Mouse (Mus musculus): Measurements from ENCODE around the gene Scaf11. TPM values are rescaled to one million over a fixed set of nuclear protein-coding genes. Genes with fewer than 3 reads are reported as not detected.
"Not testable (repeated sequence)": the region's sequence is repeated elsewhere in the genome, so short reads cannot be mapped to it uniquely, and the experiment has no call there.

Scaf11 gene
- total RNA-seq (2014; rRNA removed) (25.2 and 27.2 TPM in 2 replicates), polyA plus RNA-seq (2015; fragmentation: Nextera tagmentation; extraction: Ambion mirVana) (46.1 and 48.4 TPM in 2 replicates)

GRCm38 (mm10) chr15:96460730-96461540 lies at the start of gene Scaf11:
Scaf11 (minus strand) TSS chr15:96460843.
- H3K4me3 ChIP-seq (ENCODE audit: low read length), result peak within 1 kb of the TSS; percentile 89
- peak within 1 kb of the TSS; percentile 93 for H3K4me2 ChIP-seq (ENCODE audit: low read depth, low read length)
- TF ChIP-seq CTCF (IDR thresholded peaks at IDR 0.05; ENCODE audit: low read depth), result peak; percentile 42
- peak within 1 kb of the TSS; percentile 96 for H3K27ac ChIP-seq
- peak; percentile 99 for DNase-seq (ENCODE audit: low spot score)
- WGBS, result under 1% methylated on average over 59 of the region's 96 CpGs
- peak; percentile 97 for ATAC-seq
- peak within 1 kb of the TSS; percentile 92 for H3K9ac ChIP-seq (replicated peaks; ENCODE audit: low read length)
- no peaks in the 10 kb centered on the region for H3K4me1 ChIP-seq (ENCODE audit: insufficient read depth, low read length)
- no peaks in the 10 kb centered on the region for H3K27me3 ChIP-seq (ENCODE audit: insufficient read depth, low read length)
- no peaks in the 10 kb centered on the region for H3K36me3 ChIP-seq (ENCODE audit: insufficient read depth, low read length)
- no peaks in the 10 kb centered on the region for H3K9me3 ChIP-seq (ENCODE audit: low read length)

DNA sequence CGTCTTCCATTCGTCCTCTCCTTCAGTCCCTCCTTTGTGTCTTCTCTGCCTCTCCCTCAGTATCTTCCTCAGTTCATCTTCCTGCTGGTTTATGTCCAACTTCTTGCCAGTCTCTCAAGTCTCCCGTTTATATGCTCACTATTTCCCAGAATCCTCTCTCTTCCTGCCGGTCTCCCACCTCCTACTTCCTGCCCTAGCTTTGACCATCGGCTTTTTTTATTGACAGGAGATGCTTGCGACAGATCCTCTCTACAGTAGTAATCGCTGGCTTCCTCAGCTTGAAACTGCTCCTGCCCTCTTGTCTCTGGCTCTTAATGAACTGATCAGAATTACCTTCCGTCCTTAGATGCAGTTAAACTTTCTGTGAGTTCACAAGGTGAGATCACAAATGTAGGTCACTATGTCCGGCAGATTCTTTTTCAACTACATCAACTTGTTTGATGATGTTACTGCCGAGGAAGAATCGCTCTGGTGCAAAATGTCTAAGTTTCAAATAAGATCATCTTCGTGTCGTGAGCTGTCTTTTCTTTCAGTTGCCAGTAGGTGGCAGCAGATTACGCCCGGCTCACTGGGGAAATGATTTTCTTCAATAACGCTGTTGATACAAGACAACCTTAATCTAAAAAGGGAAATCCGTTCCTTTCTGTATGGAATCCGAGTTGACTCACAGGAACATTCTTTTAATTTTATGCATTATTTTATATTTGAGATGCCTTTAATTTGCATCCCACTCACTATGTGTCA lies 46.6 kb upstream of the Scaf11 start:
- H3K9ac ChIP-seq (replicated peaks; ENCODE audit: low read length), result no peak overlapping the region
- no peaks in the 10 kb centered on the region for H3K36me3 ChIP-seq (ENCODE audit: insufficient read depth, low read length)
- peak; percentile 73 for DNase-seq (ENCODE audit: low spot score)
- peaks cover 8% of the 10 kb centered on the region; the same call in 1 of the 2 replicates for H3K9me3 ChIP-seq (ENCODE audit: low read length)
- no peak overlapping the region for H3K4me3 ChIP-seq (ENCODE audit: low read length)
- H3K4me2 ChIP-seq (ENCODE audit: low read depth, low read length), result peak overlapping the region; percentile 24
- ATAC-seq, result no peak
- peak; percentile 85 for TF ChIP-seq CTCF (IDR thresholded peaks at IDR 0.05; ENCODE audit: low read depth)
- no peak overlapping the region for H3K27ac ChIP-seq
- no peaks in the 10 kb centered on the region for H3K4me1 ChIP-seq (ENCODE audit: insufficient read depth, low read length)
- no peaks in the 10 kb centered on the region for H3K27me3 ChIP-seq (ENCODE audit: insufficient read depth, low read length)
- WGBS, result 41% methylated on average over 18 of the region's 18 CpGs

GRCm38 (mm10) chr15:96497646-96498045 lies 37.0 kb upstream of the Scaf11 start:
- no peak overlapping the region for H3K27ac ChIP-seq
- no peak overlapping the region for H3K9ac ChIP-seq (replicated peaks; ENCODE audit: low read length)
- DNase-seq (ENCODE audit: low spot score), result no peak
- H3K36me3 ChIP-seq (ENCODE audit: insufficient read depth, low read length), result no peaks in the 10 kb centered on the region
- H3K4me2 ChIP-seq (ENCODE audit: low read depth, low read length), result no peak overlapping the region
- ATAC-seq, result no peak
- TF ChIP-seq CTCF (IDR thresholded peaks at IDR 0.05; ENCODE audit: low read depth), result no peak
- H3K27me3 ChIP-seq (ENCODE audit: insufficient read depth, low read length), result no peaks in the 10 kb centered on the region
- no peak overlapping the region for H3K4me3 ChIP-seq (ENCODE audit: low read length)
- H3K4me1 ChIP-seq (ENCODE audit: insufficient read depth, low read length), result no peaks in the 10 kb centered on the region
- 93% methylated on average over 7 of the region's 7 CpGs for WGBS
- H3K9me3 ChIP-seq (ENCODE audit: low read length), result peaks cover 4% of the 10 kb centered on the region; the same call in 1 of the 2 replicates

- ATAC-seq, result no peak
- Histone ChIP-seq H3K4me3 (ENCODE audit: low read length) (no peak overlapping the region), H3K4me2 (ENCODE audit: low read depth, low read length) (no peak overlapping the region), H3K27ac (no peak overlapping the region), H3K9me3 (ENCODE audit: low read length) (no peaks in the 10 kb centered on the region), H3K27me3 (ENCODE audit: insufficient read depth, low read length) (no peaks in the 10 kb centered on the region), H3K9ac (replicated peaks; ENCODE audit: low read length) (no peak overlapping the region), H3K4me1 (ENCODE audit: insufficient read depth, low read length) (no peaks in the 10 kb centered on the region), H3K36me3 (ENCODE audit: insufficient read depth, low read length) (no peaks in the 10 kb centered on the region)
- DNase-seq (ENCODE audit: low spot score), result no peak
- TF ChIP-seq CTCF (IDR thresholded peaks at IDR 0.05; ENCODE audit: low read depth), result no peak
- 88% methylated on average over 6 of the region's 6 CpGs for WGBS
Measured at GRCm38 (mm10) chr15:96494279-96494678, 33.6 kb upstream of the Scaf11 start.

DNA sequence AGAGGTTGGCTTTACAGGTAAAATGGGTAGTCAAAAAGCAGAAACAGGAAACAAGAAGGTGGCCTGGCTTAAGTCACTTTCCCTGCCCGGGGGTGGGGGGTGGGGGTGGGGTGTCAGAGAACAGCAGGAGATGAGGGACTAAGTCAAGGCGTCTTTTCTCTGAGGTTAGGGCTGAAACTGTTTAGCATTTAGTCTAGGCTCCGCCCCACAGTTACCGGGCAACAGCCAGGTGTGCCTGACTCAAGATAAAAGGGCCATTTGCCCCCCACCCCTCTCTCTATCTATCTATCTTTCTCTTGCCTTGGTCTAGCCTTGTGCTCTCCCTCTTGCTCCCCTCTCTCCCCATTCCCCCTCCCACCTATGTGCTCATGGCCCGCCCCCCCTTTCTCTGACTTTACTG lies 32.9 kb upstream of the Scaf11 start:
- H3K9ac ChIP-seq (replicated peaks; ENCODE audit: low read length), result no peak overlapping the region
- ATAC-seq (no peak), DNase-seq (ENCODE audit: low spot score) (no peak)
- TF ChIP-seq CTCF (IDR thresholded peaks at IDR 0.05; ENCODE audit: low read depth), result no peak
- H3K36me3 ChIP-seq (ENCODE audit: insufficient read depth, low read length), result no peaks in the 10 kb centered on the region
- no peaks in the 10 kb centered on the region for H3K27me3 ChIP-seq (ENCODE audit: insufficient read depth, low read length)
- no peak overlapping the region for H3K4me2 ChIP-seq (ENCODE audit: low read depth, low read length)
- no peaks in the 10 kb centered on the region; the same call in 1 of the 2 replicates for H3K4me1 ChIP-seq (ENCODE audit: insufficient read depth, low read length)
- H3K27ac ChIP-seq, result no peak overlapping the region
- WGBS, result 73% methylated on average over 5 of the region's 5 CpGs
- H3K9me3 ChIP-seq (ENCODE audit: low read length), result no peaks in the 10 kb centered on the region
- H3K4me3 ChIP-seq (ENCODE audit: low read length), result no peak overlapping the region

- H3K4me2 ChIP-seq (ENCODE audit: low read depth, low read length); ATAC-seq; H3K9ac ChIP-seq (replicated peaks; ENCODE audit: low read length); H3K36me3 ChIP-seq (ENCODE audit: insufficient read depth, low read length); DNase-seq (ENCODE audit: low spot score); H3K9me3 ChIP-seq (ENCODE audit: low read length); H3K4me3 ChIP-seq (ENCODE audit: low read length); H3K27me3 ChIP-seq (ENCODE audit: insufficient read depth, low read length); H3K4me1 ChIP-seq (ENCODE audit: insufficient read depth, low read length); H3K27ac ChIP-seq: not testable (repeated sequence)
- WGBS, result 98% methylated on average over 4 of the region's 4 CpGs
Measured at GRCm38 (mm10) chr15:96492919-96493318, 32.3 kb upstream of the Scaf11 start.

All from hindbrain, postnatal 0 days (tissue).